Mouse (Mus musculus): ENCODE measurements around the gene Plekhn1.

The Plekhn1 gene

DNA sequence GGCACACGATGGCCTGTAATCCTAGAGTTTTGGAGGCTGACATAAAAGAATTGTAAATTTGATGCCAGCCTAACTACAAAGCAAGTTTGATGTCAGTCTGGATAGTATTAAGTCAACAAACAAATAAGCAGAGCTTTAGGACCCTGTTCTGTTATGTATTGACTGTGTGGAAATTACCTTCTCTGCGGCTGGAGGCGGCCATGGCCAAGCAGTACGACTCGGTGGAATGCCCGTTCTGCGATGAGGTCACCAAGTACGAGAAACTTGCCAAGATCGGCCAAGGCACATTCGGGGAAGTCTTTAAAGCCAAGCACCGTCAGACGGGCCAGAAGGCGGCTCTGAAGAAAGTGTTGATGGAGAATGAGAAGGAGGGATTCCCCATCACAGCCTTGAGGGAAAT is 21.5 kb downstream of the Plekhn1 start:
- no peak for DNase-seq (ENCODE audit: low spot score)

DNA sequence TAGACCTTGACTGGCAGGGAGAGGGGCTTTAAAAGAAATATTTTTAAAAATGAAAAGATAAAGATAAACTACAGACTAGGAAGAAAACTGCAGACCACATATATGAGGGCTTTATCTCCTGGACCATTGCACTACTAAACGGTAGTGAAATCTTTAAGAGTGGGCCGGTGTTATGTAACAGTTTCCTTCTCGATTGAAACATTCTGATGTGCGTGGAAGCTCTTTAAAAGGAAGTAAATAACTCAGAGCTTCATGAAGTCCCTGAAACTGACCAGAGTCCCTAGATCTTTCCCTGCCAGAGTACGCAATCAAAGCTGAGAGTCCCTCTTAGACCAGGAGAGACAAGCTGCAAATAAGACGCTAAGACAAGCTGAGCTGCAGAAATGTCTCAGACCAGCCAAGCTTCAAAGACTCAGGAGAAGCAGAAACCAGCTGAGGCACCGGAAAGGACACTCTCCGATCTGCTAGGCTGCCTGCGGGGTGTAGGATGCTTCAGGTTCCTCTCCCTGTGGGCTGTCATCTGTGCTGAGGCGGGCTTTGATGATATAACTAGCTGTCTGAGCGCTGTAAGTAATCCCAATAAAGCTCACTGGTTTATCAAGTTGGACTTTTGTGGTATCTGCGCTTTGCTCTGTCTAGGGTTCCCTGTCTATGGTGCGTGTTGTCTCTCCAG is 24.6 kb downstream of the Plekhn1 start:
- no peak for DNase-seq (ENCODE audit: low spot score)

DNA sequence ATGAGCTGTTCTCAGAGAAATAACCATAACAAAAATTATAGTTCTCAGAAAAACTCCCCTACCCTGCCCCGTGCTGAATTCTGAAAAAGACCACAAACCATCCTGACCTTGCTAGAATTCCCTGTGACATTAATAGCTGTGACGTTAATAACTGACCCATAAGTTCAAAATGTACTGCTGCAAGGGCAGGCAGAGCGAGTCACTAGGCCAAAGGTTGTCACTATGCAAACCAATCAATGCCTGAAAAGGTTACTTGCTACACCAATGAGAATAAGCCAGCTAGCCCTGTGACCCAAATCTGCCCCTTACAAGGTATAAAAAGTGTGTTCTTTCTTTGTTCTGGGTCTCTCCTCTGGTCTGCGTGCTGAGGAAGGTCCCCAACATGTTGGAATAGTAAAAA is 25.8 kb downstream of the Plekhn1 start:
- DNase-seq (ENCODE audit: low spot score), result no peak

DNA sequence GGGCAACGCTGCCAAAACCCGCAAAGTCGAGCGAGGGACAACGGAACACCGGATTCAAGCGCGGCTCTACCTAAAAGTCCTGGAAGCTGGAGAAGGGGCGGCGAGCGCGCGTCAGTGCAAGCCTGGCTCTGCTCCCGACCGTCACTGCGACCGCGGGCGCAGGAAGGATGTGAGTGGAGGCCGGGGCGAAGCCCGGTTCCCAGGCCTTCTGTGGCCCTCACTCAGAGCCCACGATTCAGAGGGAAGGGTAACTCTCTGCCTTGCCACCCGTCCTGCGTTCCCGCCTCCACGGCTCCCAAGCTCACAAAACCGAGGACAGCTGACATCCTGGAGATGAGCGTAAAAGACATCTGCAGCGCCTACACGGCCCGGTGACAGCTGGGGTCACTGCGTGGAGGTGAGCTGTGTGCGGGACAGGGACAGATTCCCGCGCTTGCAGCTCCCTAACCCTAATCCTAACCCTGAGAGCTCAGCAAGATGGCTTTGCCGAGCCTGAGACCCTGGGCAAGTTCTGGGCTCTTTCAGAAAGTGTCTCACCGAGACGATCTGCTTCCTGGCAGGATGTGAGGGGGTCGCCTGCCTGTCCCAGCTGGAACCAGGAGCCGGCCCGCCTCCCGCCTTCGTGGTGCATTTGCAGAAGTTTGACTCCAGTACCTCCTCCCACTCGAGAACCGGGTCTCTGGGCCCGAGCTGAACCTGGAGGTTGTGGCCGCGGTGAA is 31.1 kb downstream of the Plekhn1 start:
- DNase-seq (ENCODE audit: low spot score), result no peak

DNA sequence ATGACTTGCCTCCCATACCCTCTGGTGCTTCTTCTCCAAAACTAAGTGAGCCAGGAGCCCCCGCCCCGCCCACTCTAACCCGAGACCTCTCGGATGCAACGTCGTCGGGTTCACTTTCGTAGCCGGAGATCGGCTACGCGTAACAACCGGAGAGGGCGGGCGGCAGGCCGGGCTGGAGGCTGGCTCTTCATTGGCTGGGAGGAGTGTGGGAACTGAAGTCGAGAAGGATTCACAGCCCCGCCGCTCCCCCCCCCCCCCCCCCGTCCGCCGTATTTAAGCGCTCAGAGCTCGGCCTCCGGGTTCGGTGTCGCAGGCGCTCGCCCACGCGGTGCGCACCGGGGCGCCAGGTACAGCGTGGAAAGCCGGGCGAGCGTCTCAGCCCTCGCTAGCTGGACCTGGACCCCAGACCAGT is 31.6 kb downstream of the Plekhn1 start, which contains the start of gene AW011738:
Gene AW011738, plus strand, starts transcription at position 304 of the 412 bp plus-strand sequence.
- peak; percentile 49 for DNase-seq (ENCODE audit: low spot score)

DNA sequence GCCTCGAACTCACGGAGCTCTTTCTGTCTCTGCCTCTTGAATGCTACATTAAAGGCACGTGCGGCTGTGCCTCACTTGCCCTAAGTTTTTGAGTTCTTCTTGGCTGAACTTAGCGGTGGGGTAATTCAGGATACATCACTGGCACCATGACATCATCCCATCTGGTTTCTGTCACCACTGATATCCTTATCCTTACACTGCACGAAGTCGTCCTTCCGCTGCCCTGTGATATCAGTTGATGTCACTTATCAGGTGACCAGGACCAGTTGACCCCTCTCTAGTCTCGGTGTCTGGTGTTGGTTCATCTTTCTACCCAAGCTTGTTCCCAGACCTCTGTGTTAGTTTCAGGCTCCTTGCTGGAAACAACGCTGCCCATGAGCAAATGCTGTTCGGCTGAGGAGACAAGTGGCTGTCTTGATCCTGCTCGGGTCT is 32.2 kb downstream of the Plekhn1 start:
- DNase-seq (ENCODE audit: low spot score), result no peak

DNA sequence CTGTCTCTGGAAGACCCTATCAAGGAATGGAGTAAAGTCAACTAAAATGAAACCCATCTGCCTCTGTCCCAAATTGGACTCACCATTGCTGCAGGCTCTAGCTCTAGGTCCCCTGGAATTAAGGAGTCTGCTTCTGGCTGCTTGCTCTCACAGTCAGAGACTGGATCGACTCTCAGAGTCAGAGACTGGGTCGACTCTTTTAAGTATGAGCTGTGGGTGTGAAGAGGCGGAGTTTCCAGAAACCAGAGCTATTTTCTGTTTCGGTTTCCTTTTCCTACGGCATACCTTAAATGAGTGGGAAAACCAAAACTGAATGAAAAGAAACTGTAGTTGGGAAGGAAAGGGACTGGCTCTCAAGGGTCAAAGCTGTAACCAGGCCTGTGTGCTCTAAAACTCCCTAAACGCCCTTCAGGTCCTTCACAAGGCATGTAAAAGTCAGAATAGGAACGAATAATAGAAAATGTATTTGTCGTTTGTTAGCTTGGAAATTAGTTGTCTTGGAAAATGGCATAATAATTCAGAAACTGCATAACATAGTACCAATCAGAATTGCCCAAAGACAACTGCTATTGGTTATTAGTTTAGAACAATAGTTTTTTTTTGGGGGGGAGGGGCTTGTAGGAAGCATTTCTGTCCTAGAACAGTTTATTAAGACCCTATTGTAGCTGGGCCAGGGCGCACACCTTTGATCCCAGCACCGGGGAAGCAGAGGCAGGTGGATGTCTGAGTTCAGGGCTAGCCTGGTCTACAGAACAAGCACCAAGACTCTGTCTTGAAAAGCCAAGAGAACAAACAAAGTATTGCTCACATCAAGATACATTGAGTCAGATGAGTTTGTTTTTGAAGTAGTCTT is 33.8 kb downstream of the Plekhn1 start, which contains the start of gene Isg15:
Gene Isg15, minus strand, starts transcription at position 196 of the 853 bp plus-strand sequence.
- no peak for DNase-seq (ENCODE audit: low spot score)

DNA sequence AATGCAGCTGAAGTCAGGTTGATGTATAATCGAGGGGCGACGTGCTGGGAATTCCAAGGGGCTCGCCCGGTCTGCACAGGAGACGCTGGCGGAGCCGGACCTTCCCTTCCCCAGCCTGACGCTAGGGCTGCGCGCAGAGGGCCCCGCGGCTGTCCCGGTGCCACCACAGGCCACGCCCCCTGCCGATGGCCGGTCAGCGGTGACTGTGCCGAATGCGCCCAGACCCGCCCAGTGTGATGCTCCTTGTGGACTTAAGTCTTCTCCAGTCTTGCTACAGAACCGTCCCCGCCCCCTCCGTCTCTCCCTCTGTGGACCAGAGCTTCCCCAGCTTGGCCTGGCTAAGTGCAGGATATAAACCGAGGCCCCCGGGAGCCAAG is 36.8 kb downstream of the Plekhn1 start:
- DNase-seq (ENCODE audit: low spot score), result peak; percentile 81

DNA sequence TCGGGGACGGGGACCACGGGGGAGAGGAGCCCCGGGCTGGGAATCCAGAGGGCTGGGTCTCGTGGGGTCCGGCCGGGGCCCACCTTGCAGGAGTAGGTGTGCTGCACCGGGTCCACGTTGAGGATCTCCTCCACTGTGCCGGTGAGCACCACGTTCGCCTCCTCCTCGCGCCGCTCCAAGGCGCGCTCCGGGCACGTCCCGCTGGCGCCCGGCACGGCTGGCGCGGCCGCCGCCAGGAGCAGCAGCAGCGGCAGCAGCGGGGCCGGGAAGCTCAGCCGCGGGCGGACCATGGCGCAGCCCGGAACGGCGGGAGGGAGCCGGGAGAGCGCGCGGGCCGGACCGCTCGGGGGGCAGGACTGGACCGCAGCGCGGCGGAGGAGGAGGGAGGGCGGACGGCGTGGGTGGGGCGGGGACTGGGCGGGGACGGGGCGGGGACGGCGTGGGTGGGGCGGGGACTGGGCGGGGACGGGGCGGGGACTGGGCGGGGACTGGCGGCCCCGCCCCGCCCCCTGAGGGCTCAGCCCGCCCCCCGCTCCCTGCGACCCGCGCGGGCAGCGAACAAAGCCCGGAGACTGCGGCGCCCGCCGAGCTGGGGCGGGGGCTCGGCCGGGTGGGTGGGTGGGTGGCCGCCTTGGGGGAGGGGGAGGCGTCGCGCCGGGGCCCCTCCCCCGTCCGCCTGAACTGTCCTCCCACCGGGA is 37.4 kb downstream of the Plekhn1 start, which contains the start of gene Agrn:
Gene Agrn, minus strand, starts transcription at position 358 of the 698 bp plus-strand sequence.
- DNase-seq (ENCODE audit: low spot score), result peak; percentile 70

DNA sequence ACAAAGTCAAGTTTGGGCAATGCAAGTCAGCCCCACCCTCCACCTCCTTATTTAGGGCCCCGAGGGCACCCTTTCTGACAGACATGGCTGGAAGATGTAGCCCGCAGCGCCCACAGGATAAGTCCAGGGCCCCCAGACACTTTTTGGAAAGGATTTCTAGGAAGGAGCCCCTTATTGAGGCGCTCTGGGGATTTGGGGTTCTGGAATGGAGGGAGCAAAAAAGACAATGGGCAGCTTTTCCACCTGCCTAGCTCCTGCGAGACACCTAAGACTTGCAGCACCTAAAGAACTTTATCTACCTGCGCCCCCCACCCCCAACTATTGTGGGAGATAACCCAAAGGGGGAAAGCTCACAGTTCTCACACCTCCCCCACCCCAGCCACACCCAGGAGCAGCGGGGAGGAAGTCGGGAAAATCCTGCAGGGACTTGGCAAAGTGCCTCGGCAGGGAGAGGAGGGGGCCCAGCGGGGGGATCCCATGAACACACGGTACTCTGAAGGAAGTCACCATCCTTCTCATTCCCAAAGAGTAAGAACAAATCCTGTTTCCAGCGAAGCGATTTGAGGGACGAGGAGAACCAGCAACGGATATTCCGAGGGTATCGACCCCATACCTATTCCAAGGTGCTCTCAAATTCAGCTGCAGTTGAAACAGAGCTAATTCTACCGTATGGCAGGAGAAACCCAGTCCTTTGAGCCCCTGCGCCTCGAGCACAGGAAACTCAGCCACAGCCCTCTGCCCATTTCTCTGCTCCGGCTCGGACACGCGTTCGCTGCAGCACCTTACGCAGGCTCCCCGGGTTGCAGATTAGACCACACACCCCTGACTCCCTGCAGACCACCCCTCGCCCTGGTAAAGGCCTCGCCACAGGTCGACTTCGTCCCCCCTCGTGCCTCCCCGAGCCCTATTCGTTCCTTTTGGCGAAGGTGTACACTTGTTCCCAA is 38.5 kb downstream of the Plekhn1 start:
- peak; percentile 52 for DNase-seq (ENCODE audit: low spot score)

DNA sequence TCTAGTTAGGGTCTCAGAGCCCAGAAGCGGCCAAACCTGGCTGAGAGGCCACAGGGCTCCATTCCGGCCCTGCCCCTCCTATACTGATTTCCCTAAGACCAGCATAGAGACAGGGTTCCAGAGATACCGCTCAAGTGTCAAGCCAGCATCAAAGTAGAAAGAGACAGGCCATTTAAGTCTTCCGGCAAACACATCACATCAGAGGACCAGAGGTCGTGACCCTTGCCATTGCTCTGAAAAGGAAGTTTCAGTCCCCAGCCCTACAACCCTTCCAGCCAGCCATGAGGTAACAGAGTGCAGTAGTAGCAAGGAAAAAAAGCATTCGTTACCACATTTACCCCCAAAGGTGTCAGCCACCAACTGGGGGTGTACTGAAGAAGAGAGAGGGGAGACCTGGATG is 40.3 kb downstream of the Plekhn1 start:
- DNase-seq (ENCODE audit: low spot score), result no peak

DNA sequence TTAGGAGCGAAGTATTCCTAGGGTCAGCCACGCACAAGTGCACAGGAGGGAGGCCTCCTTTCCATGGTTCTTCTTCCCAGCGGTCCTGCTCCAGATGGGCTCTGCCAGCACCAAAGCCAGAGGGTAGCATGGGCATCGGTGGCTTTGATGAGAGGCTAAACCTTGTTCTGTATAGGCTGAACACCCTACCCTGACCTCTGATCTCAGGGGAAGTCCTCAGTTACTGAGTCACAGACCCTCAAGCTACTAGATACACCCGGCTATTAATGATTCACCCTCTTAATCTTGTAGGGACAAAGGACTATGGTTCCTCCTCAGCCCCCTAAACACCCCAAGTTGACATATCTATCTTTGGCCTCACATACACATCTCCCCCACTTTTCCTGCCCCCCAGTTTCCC is 40.8 kb downstream of the Plekhn1 start:
- no peak for DNase-seq (ENCODE audit: low spot score)

DNA sequence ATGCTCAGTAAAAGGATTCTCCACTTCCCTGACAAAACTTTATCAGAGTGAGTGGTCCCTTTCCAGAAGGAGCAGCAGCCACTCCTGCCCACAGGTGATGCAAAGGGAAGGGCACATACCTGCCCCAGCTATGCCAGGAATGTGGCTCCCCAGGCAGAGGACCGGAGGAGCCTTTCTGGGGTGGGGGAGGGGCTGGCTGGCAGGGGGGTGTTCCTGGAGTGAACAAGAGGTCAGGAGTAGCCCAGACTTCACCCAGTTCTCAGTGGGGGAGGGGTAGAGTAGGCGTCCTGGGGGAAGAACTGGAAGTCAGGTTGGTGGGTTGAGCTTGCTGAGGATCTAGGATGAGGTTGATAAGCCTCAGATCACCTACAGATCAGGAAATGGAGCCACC is 41.5 kb downstream of the Plekhn1 start:
- DNase-seq (ENCODE audit: low spot score), result peak; percentile 21

DNA sequence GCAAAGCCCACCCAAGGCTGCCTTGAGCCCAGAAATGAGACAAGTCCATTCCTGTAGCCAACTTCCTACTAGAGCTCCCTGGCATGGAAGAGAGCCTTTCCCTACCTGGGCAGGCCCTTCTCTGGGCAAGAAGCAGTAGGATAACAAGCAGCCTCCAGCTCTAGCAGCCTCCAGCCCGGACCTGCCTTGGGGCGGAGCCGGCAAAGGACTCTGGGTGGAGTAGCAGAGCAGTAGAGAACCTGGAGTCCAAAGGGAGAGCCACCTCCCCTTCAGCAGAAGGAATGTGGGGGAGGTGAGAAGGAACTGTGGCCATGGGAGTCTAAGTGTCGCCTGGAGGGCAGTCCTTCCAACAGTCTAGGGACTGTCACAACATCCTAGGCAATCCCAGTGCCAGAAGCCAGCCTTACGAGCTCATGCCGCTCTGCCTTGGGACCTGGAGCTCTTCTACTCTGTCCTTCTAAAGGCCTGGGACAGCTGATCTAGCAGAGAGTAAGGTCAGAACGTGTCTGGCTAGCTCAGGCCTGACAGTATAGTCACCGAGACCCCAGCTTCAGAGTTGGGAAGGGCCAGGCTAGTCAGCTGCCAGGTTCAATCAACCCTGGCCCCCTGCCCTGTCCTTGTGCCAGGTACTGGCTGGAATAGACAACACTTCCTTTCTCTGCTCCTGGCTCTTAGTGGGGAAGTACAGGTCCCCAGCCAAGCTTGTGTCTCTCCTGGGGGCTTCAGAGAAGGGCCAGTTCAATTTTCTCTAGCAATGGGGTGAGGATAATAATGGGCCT is 42.0 kb downstream of the Plekhn1 start:
- peak; percentile 40 for DNase-seq (ENCODE audit: low spot score)

DNA sequence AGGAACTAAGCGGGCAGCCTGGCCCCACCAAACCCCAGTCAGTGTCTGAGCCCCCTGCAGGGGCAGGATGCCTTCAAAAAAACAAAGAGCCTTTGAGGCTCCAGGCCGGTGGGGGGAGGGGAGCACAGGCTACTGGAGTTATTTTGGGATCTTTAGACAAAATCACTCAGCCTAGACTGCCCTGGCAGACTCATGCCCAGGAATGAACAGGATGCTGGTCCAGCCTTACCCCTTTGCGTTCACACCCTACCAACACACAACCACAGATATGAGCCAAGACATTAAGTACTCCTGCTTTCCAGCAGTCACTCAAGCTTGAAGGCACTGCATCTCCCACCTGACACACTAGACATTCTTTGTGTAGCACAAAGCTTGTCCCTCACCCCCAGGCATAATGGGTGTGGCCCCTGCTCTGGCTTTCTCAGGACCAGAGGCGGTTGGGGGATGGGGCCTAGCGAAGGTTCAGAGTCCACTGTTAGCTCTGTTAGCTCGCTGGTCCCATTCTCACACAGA is 45.8 kb downstream of the Plekhn1 start:
- no peak for DNase-seq (ENCODE audit: low spot score)

DNA sequence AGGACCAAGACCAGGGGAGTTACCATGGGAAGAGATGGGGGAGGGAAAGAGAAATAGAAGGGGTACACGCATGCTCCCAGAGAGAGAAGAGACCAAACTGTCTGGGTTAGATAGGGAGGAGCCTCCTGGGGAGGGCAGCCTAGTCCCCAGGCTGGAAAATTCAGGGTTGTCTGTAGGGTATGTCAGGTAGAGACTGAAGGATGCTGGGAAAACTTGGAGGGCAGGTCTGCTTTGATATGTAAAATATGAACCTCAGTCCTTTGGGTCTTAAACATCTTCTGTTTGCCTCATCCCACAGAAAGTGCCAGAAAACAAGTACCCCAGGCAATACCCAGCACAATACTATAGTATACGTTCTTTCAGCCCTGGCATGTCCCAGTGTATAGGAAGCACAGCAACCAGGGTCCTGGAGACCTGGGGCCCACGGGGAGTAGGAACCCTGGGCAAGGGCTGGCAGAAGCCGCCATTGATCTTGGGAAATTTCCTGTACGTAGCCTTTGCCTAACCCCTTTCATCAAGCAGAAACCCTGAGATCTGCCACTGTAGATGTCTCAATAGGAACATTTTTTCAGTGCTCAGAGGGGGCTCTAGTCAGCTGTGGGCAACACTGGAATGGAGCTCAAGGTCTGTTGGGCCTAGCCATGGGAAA is 46.4 kb downstream of the Plekhn1 start:
- no peak for DNase-seq (ENCODE audit: low spot score)

DNA sequence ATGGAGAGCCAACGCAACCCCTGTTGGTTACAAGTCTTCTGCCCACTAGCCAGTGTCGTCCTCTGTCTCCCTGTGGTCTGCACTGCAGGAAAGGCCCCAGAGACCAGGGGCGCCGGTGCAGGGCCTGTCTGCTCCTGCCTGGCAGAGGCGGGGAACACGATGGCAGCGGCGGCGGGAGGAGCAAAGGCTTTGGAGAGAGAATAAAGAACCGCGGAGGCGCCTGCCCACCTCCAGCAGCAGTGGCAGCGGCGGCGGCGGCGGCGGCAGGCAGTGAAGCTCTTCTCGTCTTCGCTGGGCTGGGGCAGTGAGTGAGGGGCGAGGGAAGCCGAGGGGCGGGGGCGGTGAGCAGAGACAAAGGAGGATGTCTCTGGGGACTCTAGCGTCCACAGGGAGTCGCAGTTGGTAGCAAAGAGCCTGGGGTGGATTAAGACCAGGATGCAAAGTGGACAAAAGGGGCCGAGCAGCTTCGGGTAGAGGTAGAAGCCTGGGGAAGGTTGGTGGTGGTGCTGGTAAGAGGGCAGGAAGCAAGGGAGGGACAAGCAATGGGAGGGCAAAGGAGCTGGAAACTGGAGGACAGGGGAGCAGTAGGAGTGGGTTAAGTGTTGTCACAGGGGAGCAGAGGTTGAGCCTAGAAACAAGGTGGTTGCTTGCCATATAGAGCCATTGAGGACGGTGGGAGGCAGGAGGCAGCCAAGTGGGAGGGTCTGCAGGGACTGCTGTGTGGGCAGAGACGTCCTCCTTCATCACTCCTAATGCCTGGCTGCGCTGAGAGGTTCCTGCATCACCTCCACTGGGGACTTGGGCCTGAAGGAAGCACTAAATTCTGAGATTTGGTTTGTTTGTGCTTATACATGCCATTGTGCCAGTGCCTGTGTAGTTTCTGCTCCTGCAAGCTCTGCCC is 48.5 kb downstream of the Plekhn1 start:
- DNase-seq (ENCODE audit: low spot score), result no peak

DNA sequence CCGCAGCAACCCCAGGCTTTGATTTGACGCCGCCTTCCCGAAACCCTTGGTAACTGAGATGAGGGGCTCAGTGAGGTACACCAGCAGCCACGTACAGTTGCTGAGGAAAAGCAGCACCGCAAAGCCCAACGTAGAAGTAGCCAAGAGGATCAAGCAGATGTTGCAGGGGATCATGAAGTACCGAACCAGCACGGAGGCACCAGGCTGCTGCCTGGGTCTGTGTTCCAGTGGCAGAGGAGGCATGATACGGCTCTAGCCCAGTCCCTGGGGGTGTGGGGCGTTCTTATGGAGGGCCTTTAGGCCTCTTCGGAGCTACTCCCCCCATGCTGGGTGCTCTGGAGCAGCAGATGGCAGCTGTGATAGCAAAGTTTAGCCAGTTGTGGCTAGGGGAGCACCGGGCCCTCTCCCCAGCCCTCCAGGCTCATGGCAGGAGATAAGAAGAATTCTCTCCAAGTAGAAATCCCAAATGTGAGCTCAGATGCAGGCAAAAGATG is 49.2 kb downstream of the Plekhn1 start:
- no peak for DNase-seq (ENCODE audit: low spot score)
